Mouse (Mus musculus) adrenal gland, postnatal 14 days (tissue): ENCODE results near the gene Ralgps1. TPM values are rescaled to one million over a fixed set of nuclear protein-coding genes. Genes with fewer than 3 reads are reported as not detected.
A peak's percentile ranks its signal among the peaks of the same experiment; 100 is the strongest.

Experiments used
- DNase-seq: peaks from one replicate; pipeline ENCODE4 v3.0.0; 2021; ENCODE audit warnings: mixed read lengths
- total RNA-seq: library from RNA; stranded (reverse); gene quantifications from 2 replicates; pipeline ENCODE4 v1.2.3, GENCODE M21; 2021

Ralgps1 gene
- total RNA-seq, 1 experiment from 2014 or later, result 3.7 TPM

GRCm38 (mm10) chr2:33210841-33211240 is 160.4 kb downstream of the Ralgps1 start:
- no peak for DNase-seq

- no peak for DNase-seq
These were observed 163.2 kb downstream of the Ralgps1 start for GRCm38 (mm10) chr2:33208134-33208533.

DNA sequence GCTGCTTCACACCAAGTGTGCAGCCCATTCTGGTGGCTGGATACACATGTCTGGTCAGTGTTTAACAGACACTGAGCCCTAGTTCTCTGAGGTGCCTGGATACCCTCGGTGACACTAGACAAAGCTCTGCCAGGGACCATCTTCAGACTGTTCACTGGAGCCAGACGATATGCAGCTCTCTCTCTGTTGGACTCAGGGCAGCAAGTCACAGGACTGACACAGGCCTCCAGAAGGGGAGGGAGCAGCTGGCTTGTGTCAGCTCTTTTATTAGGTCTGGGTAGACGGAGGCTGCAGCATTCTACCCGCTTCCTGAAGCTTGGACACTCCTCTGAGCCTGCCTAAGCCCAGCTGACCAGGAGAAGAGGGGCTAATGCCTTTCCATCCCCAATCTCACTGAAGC is 164.2 kb downstream of the Ralgps1 start:
- DNase-seq, result no peak

GRCm38 (mm10) chr2:33205939-33206525 is 165.3 kb downstream of the Ralgps1 start:
- no peak for DNase-seq

DNA sequence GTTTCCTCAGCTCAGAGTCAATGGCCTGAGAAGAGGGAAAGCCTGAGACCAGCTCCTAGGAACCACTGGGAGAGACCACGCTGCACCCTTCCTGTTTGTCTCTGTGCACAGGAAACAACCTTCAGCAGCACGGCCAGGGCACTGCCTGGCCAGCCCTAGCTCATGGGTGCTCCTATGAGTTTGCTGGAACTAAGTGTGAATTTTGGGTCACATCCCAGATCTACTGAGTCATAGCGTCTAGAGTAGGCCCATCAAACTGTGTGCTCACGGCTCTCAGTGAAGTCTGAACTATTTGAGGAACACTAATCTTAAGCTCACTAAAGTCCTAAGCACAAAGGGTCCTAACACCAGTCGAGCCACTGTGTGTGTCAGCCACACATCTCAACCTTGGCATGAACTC is 166.3 kb downstream of the Ralgps1 start:
- DNase-seq, result peak; percentile 67

DNA sequence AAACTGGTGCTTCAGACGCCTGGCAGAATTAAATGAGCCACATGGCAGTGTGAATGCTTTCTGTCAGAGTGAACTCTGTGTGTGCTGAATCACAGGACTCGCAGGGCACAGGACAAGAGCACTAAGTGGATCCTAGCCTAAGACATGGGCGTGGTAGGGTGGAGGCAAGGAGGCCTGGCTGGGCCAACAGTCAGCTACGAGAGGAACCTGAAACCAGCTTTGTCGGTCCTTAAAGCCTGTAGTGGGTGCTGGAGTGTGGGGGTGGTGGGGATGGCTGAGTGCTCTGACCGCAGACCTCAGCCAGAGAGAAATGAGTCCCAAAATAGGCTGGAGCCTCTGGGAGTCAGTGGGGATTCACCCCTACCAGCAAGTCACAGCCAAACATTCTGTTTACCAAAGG is 168.0 kb downstream of the Ralgps1 start:
- no peak for DNase-seq

DNA sequence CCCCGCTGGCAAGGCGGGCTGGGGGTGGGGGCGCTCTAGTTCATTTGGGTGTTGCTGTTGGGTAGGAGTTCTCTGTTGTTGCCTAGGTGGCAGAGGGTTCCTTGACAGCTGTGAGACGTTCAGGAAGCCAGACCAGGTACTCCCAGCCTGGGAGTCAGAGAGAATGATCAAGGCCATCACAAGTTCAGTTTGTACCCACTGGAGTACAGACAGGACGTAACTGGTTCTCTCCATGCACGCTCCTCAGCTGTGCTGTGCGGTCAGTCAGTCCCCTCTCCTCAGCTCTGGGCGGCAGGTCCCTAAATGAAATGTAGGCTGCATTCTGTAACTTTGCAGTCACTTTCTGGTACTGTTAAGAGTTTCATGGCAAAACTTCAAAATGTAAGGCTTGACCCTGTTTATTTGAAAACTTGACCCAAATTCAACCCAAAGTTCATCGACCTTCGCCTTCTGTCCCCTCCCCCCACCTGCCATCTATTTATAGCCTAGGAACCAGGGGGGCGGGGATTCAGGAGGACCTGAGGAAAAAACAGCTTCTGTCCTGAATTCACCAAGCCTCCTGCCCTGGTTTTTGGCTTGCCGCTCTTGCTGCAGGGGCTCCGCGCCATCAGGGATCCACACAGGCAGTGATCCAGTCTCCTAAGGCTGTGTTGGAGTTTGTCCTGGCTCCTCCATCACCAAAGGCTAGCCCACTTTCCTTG is 170.8 kb downstream of the Ralgps1 start:
- DNase-seq, result peak; percentile 54

- DNase-seq, result no peak
These were observed 181.3 kb downstream of the Ralgps1 start for GRCm38 (mm10) chr2:33189976-33190375.

- peak; percentile 46 for DNase-seq
These were observed 182.2 kb downstream of the Ralgps1 start for GRCm38 (mm10) chr2:33188925-33189670.

GRCm38 (mm10) chr2:33187874-33188273 is 183.4 kb downstream of the Ralgps1 start:
- peak; percentile 63 for DNase-seq

- peak; percentile 55 for DNase-seq
These were observed 184.8 kb downstream of the Ralgps1 start for GRCm38 (mm10) chr2:33186505-33186904.

- DNase-seq, result peak; percentile 79
These were observed 186.0 kb downstream of the Ralgps1 start for GRCm38 (mm10) chr2:33185258-33185657.

- peak; percentile 37 for DNase-seq
These were observed 186.6 kb downstream of the Ralgps1 start for GRCm38 (mm10) chr2:33184641-33185040.

DNA sequence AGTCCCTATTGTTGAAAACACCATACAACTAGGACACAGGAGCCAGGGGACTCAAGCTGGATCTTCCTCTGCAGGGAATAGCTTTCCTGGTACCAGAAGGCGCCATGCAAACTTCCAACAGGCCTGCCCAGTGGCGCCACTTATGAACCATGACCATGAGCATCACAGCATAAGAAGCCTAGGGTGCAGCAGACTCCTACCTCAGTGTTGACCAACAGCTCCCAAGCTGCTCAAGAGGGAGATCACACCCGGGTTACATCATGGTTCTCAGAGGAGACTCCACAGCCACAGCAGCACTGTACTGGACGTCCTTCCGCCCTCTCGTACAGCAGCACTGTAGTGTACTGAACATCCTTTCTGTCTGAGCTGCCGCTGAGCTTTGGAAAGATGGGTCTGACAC is 188.0 kb downstream of the Ralgps1 start:
- no peak for DNase-seq

- peak; percentile 64 for DNase-seq
These were observed 191.2 kb downstream of the Ralgps1 start for GRCm38 (mm10) chr2:33179930-33180630.

DNA sequence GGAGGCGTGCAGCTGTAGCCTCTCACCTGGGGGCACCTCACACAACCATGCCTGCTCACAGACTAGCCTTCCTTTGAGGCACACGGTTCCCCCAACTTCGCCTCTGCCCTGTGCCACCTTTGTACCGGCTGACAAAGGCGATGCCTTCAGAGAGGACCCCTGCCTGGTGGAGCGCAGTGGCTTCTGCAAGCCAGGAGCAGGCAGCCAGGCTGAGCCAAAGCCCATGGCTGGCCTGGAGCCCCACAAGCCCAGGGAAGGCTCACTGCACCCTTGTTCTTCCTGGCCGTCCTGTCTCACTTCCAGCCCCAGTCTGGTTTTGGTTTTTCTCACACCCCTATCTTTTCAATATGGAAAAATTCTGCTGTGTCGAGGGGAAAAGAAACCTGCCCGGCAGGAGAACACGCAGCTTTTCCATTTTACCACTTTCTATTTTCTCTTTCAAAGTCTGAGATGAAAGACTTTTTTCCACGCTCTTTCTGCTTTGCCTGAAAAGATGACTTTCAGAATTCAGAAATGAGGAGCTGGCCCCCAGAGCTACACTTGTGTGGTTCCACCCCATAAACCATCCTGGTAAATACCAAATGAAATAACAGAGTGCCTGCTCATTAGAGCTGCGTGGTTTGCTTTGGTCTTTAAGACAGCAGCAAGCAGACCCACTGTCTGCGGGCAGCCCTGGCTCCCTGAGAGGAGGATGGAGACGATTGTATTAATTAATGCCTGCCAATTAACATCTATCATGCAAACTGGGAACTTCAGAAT is 191.9 kb downstream of the Ralgps1 start:
- no peak for DNase-seq

DNA sequence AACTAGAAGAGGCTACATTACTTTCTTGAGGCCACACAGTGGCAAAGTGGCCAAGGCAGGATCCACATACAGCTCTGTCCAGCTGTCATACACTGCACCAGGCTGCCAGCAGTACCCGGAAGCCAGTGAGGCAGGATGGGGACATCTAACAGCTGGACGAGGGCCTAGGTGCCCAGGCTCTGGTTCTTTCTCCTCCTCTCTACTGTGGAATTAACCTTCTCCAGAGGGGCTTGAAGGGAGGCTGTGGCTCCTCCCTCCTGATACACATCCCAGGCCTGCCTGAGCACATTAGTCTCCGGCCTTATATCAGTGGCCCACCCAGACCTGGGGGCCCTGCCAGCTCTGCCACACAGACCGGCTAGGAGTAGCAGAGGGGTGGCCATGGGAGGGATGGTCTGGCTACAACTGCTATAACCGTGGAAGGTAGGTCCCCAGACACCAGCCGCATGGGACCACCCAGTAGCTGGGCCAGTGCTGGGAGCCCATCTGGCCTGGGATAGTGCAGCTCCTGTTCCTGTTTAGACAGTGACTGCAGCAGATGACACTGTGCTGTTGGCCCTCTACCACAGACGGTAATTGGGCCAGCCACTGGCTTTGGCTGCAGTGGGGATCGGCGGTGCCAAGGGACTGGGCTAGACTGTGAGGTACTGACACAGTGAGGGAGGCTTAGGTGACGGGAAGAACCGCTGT is 192.9 kb downstream of the Ralgps1 start:
- DNase-seq, result no peak

DNA sequence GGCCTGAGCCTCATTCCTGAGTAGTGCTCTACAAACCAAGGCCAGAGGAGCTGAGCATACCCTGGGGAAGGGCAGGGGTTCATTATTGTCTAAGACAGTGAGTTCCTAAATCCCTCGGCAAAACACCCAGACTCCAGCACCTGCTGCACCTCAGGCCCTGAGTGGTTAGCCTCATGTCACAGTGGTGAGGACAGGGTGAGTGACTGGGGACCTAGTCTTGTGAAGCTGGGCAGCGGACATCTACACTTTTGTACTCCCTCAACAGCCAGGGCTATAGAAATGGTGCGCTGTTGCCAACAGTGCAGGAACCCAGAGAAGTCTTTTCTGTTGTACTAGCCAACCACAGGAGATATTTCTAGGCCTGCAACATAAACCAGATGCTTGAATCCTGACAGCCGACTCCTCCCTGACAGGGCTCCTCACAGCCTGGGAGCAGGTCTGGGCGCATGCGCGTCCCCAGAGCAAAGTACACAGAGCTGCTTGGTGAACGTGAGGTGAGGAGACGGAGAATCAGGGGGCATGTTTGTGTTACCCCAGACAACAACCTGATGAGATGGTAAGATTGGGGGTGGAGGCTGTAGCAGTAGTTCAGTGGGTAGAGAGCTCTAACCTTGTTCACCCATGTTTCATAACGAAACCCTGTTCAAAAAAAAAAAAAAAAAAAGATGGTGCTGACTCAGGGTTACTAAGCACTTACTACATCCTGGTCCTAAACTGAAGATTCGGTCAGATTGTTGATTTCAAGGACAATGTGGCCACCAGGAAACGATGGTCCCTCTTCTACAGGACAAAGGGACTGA is 193.6 kb downstream of the Ralgps1 start:
- DNase-seq, result peak; percentile 42

DNA sequence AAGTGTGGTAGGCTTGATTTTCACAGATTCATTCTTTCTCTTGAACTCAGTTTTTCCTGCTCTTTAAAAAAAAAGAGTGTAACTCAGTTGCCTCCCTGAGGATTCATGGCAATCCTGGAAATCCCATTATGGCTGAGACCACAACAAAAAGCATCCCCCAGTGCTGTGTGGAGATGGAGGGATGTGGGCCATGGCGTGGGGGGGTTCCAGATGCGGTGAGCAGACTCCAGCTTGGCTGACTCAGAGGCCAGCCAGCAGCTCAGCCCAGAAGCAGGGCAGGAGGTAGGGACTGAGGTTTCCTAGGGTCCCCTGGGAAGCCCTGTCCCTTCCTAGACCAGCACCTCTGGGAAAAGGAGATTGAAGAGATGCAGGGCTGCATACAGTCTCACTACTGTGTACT is 194.4 kb downstream of the Ralgps1 start:
- DNase-seq, result no peak

- no peak for DNase-seq
These were observed 194.8 kb downstream of the Ralgps1 start for GRCm38 (mm10) chr2:33176516-33176915.
